Mouse (Mus musculus): ENCODE results near the gene Cldn19.
A peak's percentile ranks its signal among the peaks of the same experiment; 100 is the strongest.

DNA sequence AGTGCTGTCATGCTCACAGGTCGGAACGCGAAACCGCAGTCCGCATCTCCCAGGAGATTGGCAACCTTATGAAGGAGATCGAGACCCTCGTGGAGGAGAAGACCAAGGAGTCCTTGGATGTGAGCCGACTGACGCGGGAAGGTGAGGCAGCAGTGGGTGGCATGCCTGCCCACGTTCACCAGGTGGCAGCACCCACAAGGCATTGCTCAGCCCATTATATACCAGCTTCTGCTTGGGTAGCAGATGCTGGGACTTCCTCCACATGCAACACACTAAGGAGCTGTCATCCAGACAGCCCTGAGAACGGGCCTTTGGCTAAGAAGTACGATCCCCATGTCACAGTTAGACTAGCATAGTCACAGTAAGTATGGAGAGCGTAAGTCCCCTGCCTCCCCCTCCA is 13.6 kb upstream of the Cldn19 start:
- TF ChIP-seq EP300 (IDR thresholded peaks at IDR 0.05; ENCODE audit: low read depth) (no peak), CTCF (IDR thresholded peaks at IDR 0.05; ENCODE audit: low read depth) (peak; percentile 70)
